Mouse (Mus musculus) kidney, embryonic 15.5 days (tissue): ENCODE measurements around the gene Gtpbp8. TPM values are rescaled to one million over a fixed set of nuclear protein-coding genes. Genes with fewer than 3 reads are reported as not detected.

Source experiments
- polyA plus RNA-seq: library from polyadenylated mRNA; unstranded; fragments of >200 nt; fragmentation: Nextera tagmentation; extraction: Ambion mirVana; gene quantifications from 2 replicates; pipeline ENCODE4 v1.2.1, GENCODE M21; 2015

Gene Gtpbp8
- polyA plus RNA-seq, 1 experiment from 2014 or later, result 32.8 TPM

Other genes starting within 250 kb of the Gtpbp8 start
- 19.1 and 24.2 TPM in 2 replicates for gene Boc, start 187.5 kb downstream of the Gtpbp8 start, polyA plus RNA-seq
- gene Nepro, start 22.1 kb downstream of the Gtpbp8 start, polyA plus RNA-seq, result 10.5 and 11.3 TPM in 2 replicates
- gene Cd200r1, start 19.4 kb upstream of the Gtpbp8 start, polyA plus RNA-seq, result 0.37 and 0.62 TPM in 2 replicates
- 0.09 TPM in 1 of 2 replicates, not detected in the other for gene Cd200r4, start 65.4 kb upstream of the Gtpbp8 start, polyA plus RNA-seq
- 0.09 TPM in 1 of 2 replicates, not detected in the other for gene Cd200r2, start 120.7 kb upstream of the Gtpbp8 start, polyA plus RNA-seq
- 0.22 and 0.29 TPM in 2 replicates for gene Cd200r3, start 197.3 kb upstream of the Gtpbp8 start, polyA plus RNA-seq